Comparison of ENCODE assay signal across 20 mouse cellular contexts in the genomic region with DNA sequence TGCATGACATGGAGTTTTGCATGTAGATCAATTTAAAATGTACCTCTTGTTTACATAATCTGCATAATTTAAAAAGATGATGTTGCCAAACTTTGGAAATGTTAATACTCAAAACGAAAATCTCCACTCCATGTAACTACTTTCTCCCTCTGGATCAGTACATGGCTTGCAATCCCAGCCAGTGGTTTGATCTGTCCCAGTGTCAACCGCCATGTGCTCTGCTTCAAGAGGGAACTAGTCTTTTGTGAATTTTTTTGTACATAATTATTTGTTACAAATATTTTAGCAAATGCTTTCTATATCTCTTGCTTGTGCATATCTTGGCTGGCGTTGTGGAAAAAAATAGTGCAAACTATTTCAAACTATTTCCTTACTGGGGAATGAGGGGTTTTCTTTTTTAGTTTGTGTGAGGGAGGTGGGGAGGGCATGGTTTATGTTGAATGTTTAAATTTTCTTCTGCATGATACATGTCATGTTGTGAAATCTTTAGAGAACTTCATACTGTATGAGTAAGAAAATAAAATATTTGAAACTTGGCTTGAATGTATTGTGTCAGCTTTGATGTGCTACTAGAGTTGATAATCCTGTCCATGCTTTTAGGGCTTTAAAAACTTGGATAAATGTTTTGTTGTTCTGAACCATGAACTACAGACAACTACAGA. TPM values are rescaled to one million over a fixed set of nuclear protein-coding genes. Genes with fewer than 3 reads are reported as not detected.
DNase-seq lines count a peak whose midpoint lies in the region; ATAC-seq and TF ChIP-seq lines count a peak whose summit lies in the region.
"Had no signal": no experiment of that assay in that cellular context is flagged by ENCODE, and none has a peak within 500 bp of the region (broad histone marks: within the 10 kb centered on the region; RNA-seq: fewer than 3 reads in every experiment).

No protein-coding gene starts in this region.

- 64% methylated on average over 3 of the region's 3 CpGs for WGBS in lung, embryonic 15.5 days
- 66% methylated on average over 3 of the region's 3 CpGs for WGBS in lung, postnatal 0 days
- 90% methylated on average over 3 of the region's 3 CpGs for WGBS in midbrain, embryonic 15.5 days

- no peaks in the 10 kb centered on the region for H3K27me3 ChIP-seq in lung, embryonic 15.5 days
- no peaks in the 10 kb centered on the region for H3K27me3 ChIP-seq in lung, postnatal 0 days (replicated peaks; ENCODE audit: insufficient read depth, low read length)
- H3K27me3 ChIP-seq in midbrain, embryonic 15.5 days (replicated peaks): no peaks in the 10 kb centered on the region
- H3K27me3 ChIP-seq: embryonic facial prominence, embryonic 12.5 days; forebrain, embryonic 13.5 days; forebrain, embryonic 15.5 days; Patski had no signal

- no peaks in the 10 kb centered on the region for H3K9me3 ChIP-seq in lung, embryonic 15.5 days
- no peaks in the 10 kb centered on the region for H3K9me3 ChIP-seq in lung, postnatal 0 days (ENCODE audit: low read length)
- H3K9me3 ChIP-seq in midbrain, embryonic 15.5 days: no peaks in the 10 kb centered on the region
- H3K9me3 ChIP-seq: embryonic facial prominence, embryonic 10.5 days; embryonic facial prominence, embryonic 12.5 days; forebrain, embryonic 13.5 days; forebrain, embryonic 15.5 days had no signal

- no peak overlapping the region for H3K9ac ChIP-seq in lung, embryonic 15.5 days
- no peak overlapping the region for H3K9ac ChIP-seq in lung, postnatal 0 days (replicated peaks; ENCODE audit: low read depth)
- H3K9ac ChIP-seq in midbrain, embryonic 15.5 days: no peak overlapping the region
- H3K9ac ChIP-seq: embryonic facial prominence, embryonic 12.5 days; forebrain, embryonic 13.5 days; forebrain, embryonic 15.5 days; forebrain, postnatal 0 days had no signal

- no peak overlapping the region for H3K4me3 ChIP-seq in lung, embryonic 15.5 days
- H3K4me3 ChIP-seq in lung, postnatal 0 days (ENCODE audit: low read depth, low read length): no peak overlapping the region
- H3K4me3 ChIP-seq in midbrain, embryonic 15.5 days: no peak overlapping the region
- H3K4me3 ChIP-seq: embryonic facial prominence, embryonic 10.5 days; embryonic facial prominence, embryonic 12.5 days; forebrain, embryonic 13.5 days; forebrain, embryonic 15.5 days had no signal

- H3K36me3 ChIP-seq in lung, embryonic 15.5 days: peaks cover 57% of the 10 kb centered on the region
- H3K36me3 ChIP-seq in lung, postnatal 0 days (ENCODE audit: insufficient read depth, low read length): peaks cover 34% of the 10 kb centered on the region
- peaks cover 39% of the 10 kb centered on the region for H3K36me3 ChIP-seq in midbrain, embryonic 15.5 days (replicated peaks)

- H3K4me1 ChIP-seq in lung, embryonic 15.5 days: no peaks in the 10 kb centered on the region
- H3K4me1 ChIP-seq in lung, postnatal 0 days (ENCODE audit: insufficient read depth, low read depth, low read length): no peaks in the 10 kb centered on the region
- no peaks in the 10 kb centered on the region for H3K4me1 ChIP-seq in midbrain, embryonic 15.5 days
- H3K4me1 ChIP-seq: embryonic facial prominence, embryonic 10.5 days; embryonic facial prominence, embryonic 12.5 days; forebrain, embryonic 13.5 days; forebrain, embryonic 15.5 days had no signal

- TF ChIP-seq EP300 in lung, postnatal 0 days (IDR thresholded peaks at IDR 0.05): no peak

- no peak overlapping the region for H3K4me2 ChIP-seq in lung, embryonic 15.5 days
- no peak overlapping the region for H3K4me2 ChIP-seq in lung, postnatal 0 days (replicated peaks; ENCODE audit: low read depth, low read length)
- no peak overlapping the region for H3K4me2 ChIP-seq in midbrain, embryonic 15.5 days
- H3K4me2 ChIP-seq: embryonic facial prominence, embryonic 12.5 days; forebrain, embryonic 13.5 days; forebrain, embryonic 15.5 days had no signal

- no peak for DNase-seq in lung, postnatal 36 days
- peak; percentile 80 for DNase-seq in lung, postnatal 0 days (ENCODE audit: low spot score)
- no peak for DNase-seq in lung, postnatal 25 days (ENCODE audit: low spot score)
- DNase-seq: adrenal gland, adult 8-10 months; adrenal gland, postnatal 14 days; adrenal gland, postnatal 36 days; cerebellum, adult 11-12 months; cerebellum, adult 2 months; cerebellum, adult 9-10 months; cerebellum, postnatal 10 days; cerebellum, postnatal 25 days; forebrain, postnatal 0 days had no signal

- TF ChIP-seq CTCF in lung, postnatal 0 days (IDR thresholded peaks at IDR 0.05): no peak

- H3K27ac ChIP-seq in lung, embryonic 15.5 days: peak overlapping the region; percentile 69
- H3K27ac ChIP-seq in lung, postnatal 0 days (ENCODE audit: low read length): no peak overlapping the region
- no peak overlapping the region for H3K27ac ChIP-seq in midbrain, embryonic 15.5 days
- H3K27ac ChIP-seq: embryonic facial prominence, embryonic 10.5 days; embryonic facial prominence, embryonic 12.5 days; forebrain, embryonic 13.5 days; forebrain, embryonic 15.5 days had no signal

- peak; percentile 84 for ATAC-seq in lung, embryonic 15.5 days (ENCODE audit: borderline replicate concordance, extremely low read depth, low FRiP score, low TSS enrichment)
- peak; percentile 81 for ATAC-seq in lung, postnatal 0 days
- ATAC-seq in midbrain, embryonic 15.5 days (replicated peaks): no peak
- ATAC-seq: activated CD4-positive, CD25-positive, alpha-beta regulatory T cell, adult 4 months; forebrain, embryonic 13.5 days; forebrain, embryonic 15.5 days; Patski had no signal

RNA-seq across cellular contexts. Expression of a gene that starts 11.4 kb away (rescaled TPM):
- 65.6 and 68.6 TPM in 2 replicates for polyA plus RNA-seq in lung, embryonic 15.5 days (2015; fragmentation: Nextera tagmentation; extraction: Ambion mirVana)
- 38.1 and 38.9 TPM in 2 replicates for polyA plus RNA-seq in lung, postnatal 0 days (2015; fragmentation: Nextera tagmentation; extraction: Ambion mirVana)
- 35.0 and 38.8 TPM in 2 replicates for polyA plus RNA-seq in midbrain, embryonic 15.5 days (2015; fragmentation: Nextera tagmentation; extraction: Ambion mirVana)

RNA-seq across cellular contexts. Expression of a gene that starts 18.1 kb away (rescaled TPM):
- polyA plus RNA-seq in lung, embryonic 15.5 days (2015; fragmentation: Nextera tagmentation; extraction: Ambion mirVana): 26.0 and 27.5 TPM in 2 replicates
- polyA plus RNA-seq in lung, postnatal 0 days (2015; fragmentation: Nextera tagmentation; extraction: Ambion mirVana): 15.7 and 16.1 TPM in 2 replicates
- polyA plus RNA-seq in midbrain, embryonic 15.5 days (2015; fragmentation: Nextera tagmentation; extraction: Ambion mirVana): 19.3 and 20.0 TPM in 2 replicates

RNA-seq across cellular contexts. Expression of a gene that starts 40.9 kb away (rescaled TPM):
- 90.3 and 92.6 TPM in 2 replicates for polyA plus RNA-seq in lung, embryonic 15.5 days (2015; fragmentation: Nextera tagmentation; extraction: Ambion mirVana)
- 106 and 112 TPM in 2 replicates for polyA plus RNA-seq in lung, postnatal 0 days (2015; fragmentation: Nextera tagmentation; extraction: Ambion mirVana)
- 195 and 200 TPM in 2 replicates for polyA plus RNA-seq in midbrain, embryonic 15.5 days (2015; fragmentation: Nextera tagmentation; extraction: Ambion mirVana)

RNA-seq across cellular contexts. Expression of a gene that starts 57.4 kb away (rescaled TPM):
- 92.0 and 94.9 TPM in 2 replicates for polyA plus RNA-seq in lung, embryonic 15.5 days (2015; fragmentation: Nextera tagmentation; extraction: Ambion mirVana)
- polyA plus RNA-seq in lung, postnatal 0 days (2015; fragmentation: Nextera tagmentation; extraction: Ambion mirVana): 65.8 and 66.5 TPM in 2 replicates
- 143 and 148 TPM in 2 replicates for polyA plus RNA-seq in midbrain, embryonic 15.5 days (2015; fragmentation: Nextera tagmentation; extraction: Ambion mirVana)
